Mouse (Mus musculus): ENCODE measurements around the gene Amotl2.

Amotl2 gene

GRCm38 (mm10) chr9:102719936-102720566 lies 3.6 kb downstream of the Amotl2 start:
- peak; percentile 93 for DNase-seq

- peak; percentile 91 for DNase-seq
These were observed 4.2 kb downstream of the Amotl2 start for GRCm38 (mm10) chr9:102720567-102721167.

GRCm38 (mm10) chr9:102721406-102721978 lies 5.0 kb downstream of the Amotl2 start:
- DNase-seq, result peak; percentile 90

- DNase-seq, result peak; percentile 98
These were observed 5.6 kb downstream of the Amotl2 start for GRCm38 (mm10) chr9:102722071-102722561.

GRCm38 (mm10) chr9:102722750-102723149 lies 6.3 kb downstream of the Amotl2 start:
- DNase-seq, result peak; percentile 91

GRCm38 (mm10) chr9:102723241-102723709 lies 6.8 kb downstream of the Amotl2 start:
- peak; percentile 95 for DNase-seq

- peak; percentile 99 for DNase-seq
These were observed 7.6 kb downstream of the Amotl2 start for GRCm38 (mm10) chr9:102723990-102724461.

- peak; percentile 94 for DNase-seq
These were observed 8.5 kb downstream of the Amotl2 start for GRCm38 (mm10) chr9:102724942-102725341.

GRCm38 (mm10) chr9:102725958-102726654 lies 9.6 kb downstream of the Amotl2 start:
- peak; percentile 99 for DNase-seq

- DNase-seq, result peak; percentile 94
These were observed 10.3 kb downstream of the Amotl2 start for GRCm38 (mm10) chr9:102726811-102727210.

GRCm38 (mm10) chr9:102727662-102728468 lies 11.4 kb downstream of the Amotl2 start:
- DNase-seq, result peak; percentile 88

- DNase-seq, result peak; percentile 88
These were observed 11.9 kb downstream of the Amotl2 start for GRCm38 (mm10) chr9:102728469-102728747.

- DNase-seq, result peak; percentile 90
These were observed 12.8 kb downstream of the Amotl2 start for GRCm38 (mm10) chr9:102729093-102729845.

GRCm38 (mm10) chr9:102729876-102730413 lies 13.5 kb downstream of the Amotl2 start:
- no peak for DNase-seq

GRCm38 (mm10) chr9:102731044-102731471 lies 14.6 kb downstream of the Amotl2 start:
- DNase-seq, result peak; percentile 83

GRCm38 (mm10) chr9:102731574-102732175 lies 15.2 kb downstream of the Amotl2 start:
- peak; percentile 87 for DNase-seq

GRCm38 (mm10) chr9:102732326-102732865 lies 15.9 kb downstream of the Amotl2 start:
- peak; percentile 91 for DNase-seq

GRCm38 (mm10) chr9:102733459-102733858 lies 17.0 kb downstream of the Amotl2 start:
- DNase-seq, result no peak

- peak; percentile 87 for DNase-seq
These were observed 17.7 kb downstream of the Amotl2 start for GRCm38 (mm10) chr9:102733999-102734738.

GRCm38 (mm10) chr9:102734739-102735075 lies 18.2 kb downstream of the Amotl2 start:
- DNase-seq, result no peak
